Mouse (Mus musculus): ENCODE results near the gene Ube2d1. TPM values are rescaled to one million over a fixed set of nuclear protein-coding genes. Genes with fewer than 3 reads are reported as not detected.

Ube2d1 gene
- 10 to 100 TPM; 11.3 to 40.5 TPM for polyA plus RNA-seq (2012; fragmentation: generic; extraction: Trizol)

GRCm38 (mm10) chr10:71285126-71285580 lies at the start of gene Ube2d1:
Ube2d1 (minus strand) TSS chr10:71285262.

GRCm38 (mm10) chr10:71238240-71238554 lies 46.9 kb downstream of the Ube2d1 start, which contains the start of gene Tfam:
Tfam (minus strand) TSS chr10:71238280.

Other genes with a start within 250 kb of the Ube2d1 start
- gene Bicc1, start 125.6 kb downstream of the Ube2d1 start, polyA plus RNA-seq (2012; fragmentation: generic; extraction: Trizol) = 10 to 100 TPM in 1 of 2 experiments, 1 to 10 TPM in 1; 2.9 to 29.7 TPM
- gene Tfam, start 47.0 kb downstream of the Ube2d1 start, polyA plus RNA-seq (2012; fragmentation: generic; extraction: Trizol) = 10 to 100 TPM in 1 of 2 experiments, 1 to 10 TPM in 1; 2.6 to 20.8 TPM
- 100 to 1,000 TPM; 116 to 133 TPM for gene Cisd1, start 59.7 kb upstream of the Ube2d1 start, polyA plus RNA-seq (2012; fragmentation: generic; extraction: Trizol)
- 10 to 100 TPM in 1 of 2 experiments, 1 to 10 TPM in 1; 6.1 to 10.1 TPM for gene Ipmk, start 62.5 kb upstream of the Ube2d1 start, polyA plus RNA-seq (2012; fragmentation: generic; extraction: Trizol)